Mouse (Mus musculus) heart, postnatal 0 days (tissue): ENCODE measurements around the gene Syn2.

ENCODE experiments used
- CTCF ChIP-seq: IDR thresholded peaks from 2 replicates; pipeline ENCODE4 v1.5.1; 2016; ENCODE audit warnings: antibody characterized with exemption, control low read depth, low read depth
- EP300 ChIP-seq: IDR thresholded peaks from 2 replicates; pipeline ENCODE4 v1.6.1; 2016; ENCODE audit warnings: antibody characterized with exemption, low read depth

DNA sequence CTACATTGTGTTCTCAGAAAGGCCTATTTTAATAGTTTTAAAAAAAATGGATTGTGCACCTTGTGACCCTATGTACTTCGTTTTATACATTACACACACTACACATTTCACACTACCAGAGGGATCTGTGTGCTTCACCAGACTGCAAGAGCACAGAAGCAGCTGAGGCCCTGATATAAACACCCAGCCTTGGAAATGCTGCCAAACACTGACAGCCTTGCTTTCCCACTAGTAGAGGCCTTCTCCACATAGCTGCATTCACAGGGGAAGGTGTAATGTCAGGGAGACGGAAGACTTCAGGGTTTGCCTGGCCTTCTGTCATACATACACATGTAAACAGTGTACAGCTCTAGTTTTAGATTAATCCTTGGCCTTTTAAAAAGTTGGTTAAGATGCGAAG is 120.5 kb downstream of the Syn2 start:
- no peak for TF ChIP-seq EP300
- TF ChIP-seq CTCF, result no peak
